Mouse (Mus musculus): Measurements from ENCODE around the gene Tmem40.

Tmem40 gene

GRCm38 (mm10) chr6:115770059-115770670, 8.0 kb upstream of the Tmem40 start:
- no peak for DNase-seq (ENCODE audit: extremely low spot score, low read depth, low spot score)

- DNase-seq (ENCODE audit: extremely low spot score, low read depth, low spot score) = no peak
Observed at GRCm38 (mm10) chr6:115768207-115768606, 6.0 kb upstream of the Tmem40 start.

GRCm38 (mm10) chr6:115767357-115767756, 5.1 kb upstream of the Tmem40 start:
- no peak for DNase-seq (ENCODE audit: extremely low spot score, low read depth, low spot score)

GRCm38 (mm10) chr6:115764179-115764578, 2.0 kb upstream of the Tmem40 start:
- DNase-seq (ENCODE audit: extremely low spot score, low read depth, low spot score) = no peak

- DNase-seq (ENCODE audit: extremely low spot score, low read depth, low spot score) = no peak
Observed at GRCm38 (mm10) chr6:115760982-115761381, 1.2 kb downstream of the Tmem40 start.

- DNase-seq (ENCODE audit: extremely low spot score, low read depth, low spot score) = no peak
Observed at GRCm38 (mm10) chr6:115760137-115760536, 2.1 kb downstream of the Tmem40 start.

- DNase-seq (ENCODE audit: extremely low spot score, low read depth, low spot score) = no peak
Observed at GRCm38 (mm10) chr6:115759461-115759860, 2.7 kb downstream of the Tmem40 start.

- no peak for DNase-seq (ENCODE audit: extremely low spot score, low read depth, low spot score)
Observed at GRCm38 (mm10) chr6:115758981-115759435, 3.2 kb downstream of the Tmem40 start.

GRCm38 (mm10) chr6:115755536-115755935, 6.7 kb downstream of the Tmem40 start:
- no peak for DNase-seq (ENCODE audit: extremely low spot score, low read depth, low spot score)

GRCm38 (mm10) chr6:115746326-115746725, 15.9 kb downstream of the Tmem40 start:
- DNase-seq (ENCODE audit: extremely low spot score, low read depth, low spot score) = no peak

- no peak for DNase-seq (ENCODE audit: extremely low spot score, low read depth, low spot score)
Observed at GRCm38 (mm10) chr6:115743569-115743968, 18.6 kb downstream of the Tmem40 start.

- no peak for DNase-seq (ENCODE audit: extremely low spot score, low read depth, low spot score)
Observed at GRCm38 (mm10) chr6:115739056-115739455, 23.2 kb downstream of the Tmem40 start.

GRCm38 (mm10) chr6:115734909-115735308, 27.3 kb downstream of the Tmem40 start:
- no peak for DNase-seq (ENCODE audit: extremely low spot score, low read depth, low spot score)

- no peak for DNase-seq (ENCODE audit: extremely low spot score, low read depth, low spot score)
Observed at GRCm38 (mm10) chr6:115732341-115732928, 29.8 kb downstream of the Tmem40 start.

- DNase-seq (ENCODE audit: extremely low spot score, low read depth, low spot score) = no peak
Observed at GRCm38 (mm10) chr6:115730560-115731342, 31.5 kb downstream of the Tmem40 start.

- no peak for DNase-seq (ENCODE audit: extremely low spot score, low read depth, low spot score)
Observed at GRCm38 (mm10) chr6:115727570-115727969, 34.6 kb downstream of the Tmem40 start.

GRCm38 (mm10) chr6:115727108-115727507, 35.1 kb downstream of the Tmem40 start:
- no peak for DNase-seq (ENCODE audit: extremely low spot score, low read depth, low spot score)

- no peak for DNase-seq (ENCODE audit: extremely low spot score, low read depth, low spot score)
Observed at GRCm38 (mm10) chr6:115722246-115722645, 40.0 kb downstream of the Tmem40 start.

GRCm38 (mm10) chr6:115717715-115718558, 44.3 kb downstream of the Tmem40 start:
- peak; percentile 53 for DNase-seq (ENCODE audit: extremely low spot score, low read depth, low spot score)

GRCm38 (mm10) chr6:115717101-115717652, 45.0 kb downstream of the Tmem40 start:
- DNase-seq (ENCODE audit: extremely low spot score, low read depth, low spot score) = no peak

GRCm38 (mm10) chr6:115711261-115711660, 50.9 kb downstream of the Tmem40 start:
- DNase-seq (ENCODE audit: extremely low spot score, low read depth, low spot score) = no peak

Measured in hindlimb bud, embryonic 11.5 days (tissue).